Mouse (Mus musculus): Measurements from ENCODE around the gene 6330409D20Rik. TPM values are rescaled to one million over a fixed set of nuclear protein-coding genes. Genes with fewer than 3 reads are reported as not detected.

6330409D20Rik gene
- polyA plus RNA-seq, 1 experiment from 2014 or later, result 0.38 TPM

DNA sequence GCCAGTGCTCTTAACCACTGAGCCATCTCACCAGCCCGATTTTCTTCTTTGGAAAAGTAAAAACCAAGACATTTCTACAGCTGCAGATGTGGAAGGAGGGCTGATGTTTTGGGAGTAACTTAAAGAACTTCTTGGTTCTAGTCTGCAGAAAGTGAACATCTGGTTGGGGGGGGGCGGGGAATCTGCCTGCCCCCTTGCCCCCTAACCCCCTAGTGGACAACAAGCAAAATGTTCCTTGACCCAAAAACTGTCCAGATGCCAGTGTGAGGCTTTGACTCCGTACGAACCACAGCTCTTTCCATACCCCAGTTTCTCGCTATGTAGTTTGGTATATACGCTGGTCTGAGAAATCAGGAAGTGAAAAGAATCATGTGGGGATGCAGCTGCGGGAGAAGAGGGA lies 9.4 kb upstream of the 6330409D20Rik start:
- Histone ChIP-seq H3K4me1 (replicated peaks; ENCODE audit: control insufficient read depth, insufficient read depth, low read length) (peaks cover 5% of the 10 kb centered on the region; the same call in 1 of the 2 replicates), H3K27me3 (replicated peaks; ENCODE audit: control insufficient read depth, insufficient read depth, low read length) (no peaks in the 10 kb centered on the region), H3K27ac (ENCODE audit: low read depth) (no peak overlapping the region), H3K36me3 (ENCODE audit: control insufficient read depth, insufficient read depth, low read length) (peaks cover 68% of the 10 kb centered on the region), H3K4me2 (ENCODE audit: low read length) (no peak overlapping the region), H3K9ac (ENCODE audit: low read length) (no peak overlapping the region), H3K4me3 (ENCODE audit: low read depth, low read length) (no peak overlapping the region), H3K9me3 (ENCODE audit: control insufficient read depth, low read length) (no peaks in the 10 kb centered on the region)
- DNase-seq (ENCODE audit: low spot score) (no peak), ATAC-seq (replicated peaks; ENCODE audit: low FRiP score, low TSS enrichment, low read depth) (no peak)
- 68% methylated on average over 7 of the region's 7 CpGs for WGBS

GRCm38 (mm10) chr2:32749082-32749481 lies 8.3 kb upstream of the 6330409D20Rik start:
- no peaks in the 10 kb centered on the region for H3K27me3 ChIP-seq (replicated peaks; ENCODE audit: control insufficient read depth, insufficient read depth, low read length)
- no peak overlapping the region for H3K27ac ChIP-seq (ENCODE audit: low read depth)
- peaks cover 64% of the 10 kb centered on the region for H3K36me3 ChIP-seq (ENCODE audit: control insufficient read depth, insufficient read depth, low read length)

GRCm38 (mm10) chr2:32744272-32744982 lies 3.6 kb upstream of the 6330409D20Rik start:
- WGBS, result 80% methylated on average over 15 of the region's 15 CpGs
- no peak for DNase-seq (ENCODE audit: low spot score)
- peaks cover 23% of the 10 kb centered on the region for H3K27me3 ChIP-seq (replicated peaks; ENCODE audit: control insufficient read depth, insufficient read depth, low read length)

More at GRCm38 (mm10) chr2:32749082-32749481, 8.3 kb upstream of the 6330409D20Rik start:
- 92% methylated on average over 16 of the region's 16 CpGs for WGBS
- H3K4me2 ChIP-seq (ENCODE audit: low read length), result no peak overlapping the region
- H3K9me3 ChIP-seq (ENCODE audit: control insufficient read depth, low read length), result no peaks in the 10 kb centered on the region
- DNase-seq (ENCODE audit: low spot score) (no peak), ATAC-seq (replicated peaks; ENCODE audit: low FRiP score, low TSS enrichment, low read depth) (no peak)
- no peak overlapping the region for H3K4me3 ChIP-seq (ENCODE audit: low read depth, low read length)
- H3K9ac ChIP-seq (ENCODE audit: low read length), result no peak overlapping the region
- H3K4me1 ChIP-seq (replicated peaks; ENCODE audit: control insufficient read depth, insufficient read depth, low read length), result peaks cover 5% of the 10 kb centered on the region; the same call in 1 of the 2 replicates

DNA sequence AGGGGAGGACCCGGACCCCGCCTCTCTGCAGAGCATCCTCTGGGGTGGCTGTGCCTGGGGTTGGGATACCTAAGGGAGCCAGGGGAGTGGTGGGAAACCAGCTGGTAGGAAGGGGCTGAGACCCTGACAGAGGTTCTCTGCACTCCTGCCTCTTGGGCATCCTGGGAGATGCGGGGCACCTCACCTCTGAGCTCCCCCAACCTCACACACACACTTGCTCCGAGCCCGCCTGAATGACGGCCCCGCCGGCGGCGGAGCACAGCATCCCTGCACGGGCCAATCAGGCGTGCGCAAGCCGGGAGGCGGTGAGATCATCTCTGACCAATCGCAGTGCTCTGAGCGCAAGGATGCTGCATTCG lies 1.3 kb upstream of the 6330409D20Rik start:
- Histone ChIP-seq H3K27ac (ENCODE audit: low read depth) (no peak overlapping the region), H3K9me3 (ENCODE audit: control insufficient read depth, low read length) (no peaks in the 10 kb centered on the region), H3K36me3 (ENCODE audit: control insufficient read depth, insufficient read depth, low read length) (peaks cover 29% of the 10 kb centered on the region), H3K27me3 (replicated peaks; ENCODE audit: control insufficient read depth, insufficient read depth, low read length) (peaks cover 23% of the 10 kb centered on the region), H3K4me3 (ENCODE audit: low read depth, low read length) (peak overlapping the region; percentile 46), H3K4me1 (replicated peaks; ENCODE audit: control insufficient read depth, insufficient read depth, low read length) (peaks cover 13% of the 10 kb centered on the region), H3K4me2 (ENCODE audit: low read length) (peak overlapping the region; percentile 86), H3K9ac (ENCODE audit: low read length) (no peak overlapping the region)
- ATAC-seq (replicated peaks; ENCODE audit: low FRiP score, low TSS enrichment, low read depth), result peak; percentile 74
- WGBS, result 15% methylated on average over 18 of the region's 18 CpGs
- DNase-seq (ENCODE audit: low spot score), result no peak

More at GRCm38 (mm10) chr2:32744272-32744982, 3.6 kb upstream of the 6330409D20Rik start:
- peaks cover 13% of the 10 kb centered on the region for H3K4me1 ChIP-seq (replicated peaks; ENCODE audit: control insufficient read depth, insufficient read depth, low read length)
- H3K9me3 ChIP-seq (ENCODE audit: control insufficient read depth, low read length), result no peaks in the 10 kb centered on the region
- H3K9ac ChIP-seq (ENCODE audit: low read length), result no peak overlapping the region
- H3K4me3 ChIP-seq (ENCODE audit: low read depth, low read length), result no peak overlapping the region
- H3K36me3 ChIP-seq (ENCODE audit: control insufficient read depth, insufficient read depth, low read length), result peaks cover 42% of the 10 kb centered on the region
- H3K4me2 ChIP-seq (ENCODE audit: low read length), result no peak overlapping the region
- ATAC-seq (replicated peaks; ENCODE audit: low FRiP score, low TSS enrichment, low read depth), result no peak
- H3K27ac ChIP-seq (ENCODE audit: low read depth), result no peak overlapping the region

GRCm38 (mm10) chr2:32741273-32742172 lies 707 bp upstream of the 6330409D20Rik start:
- no peak overlapping the region; the same call in 1 of the 2 replicates for H3K27ac ChIP-seq (ENCODE audit: low read depth)
- H3K4me2 ChIP-seq (ENCODE audit: low read length), result peak overlapping the region; percentile 86

GRCm38 (mm10) chr2:32739311-32739710 lies 1.5 kb downstream of the 6330409D20Rik start:
- 68% methylated on average over 4 of the region's 4 CpGs for WGBS
- DNase-seq (ENCODE audit: low spot score), result no peak
- H3K9ac ChIP-seq (ENCODE audit: low read length), result no peak overlapping the region
- H3K27ac ChIP-seq (ENCODE audit: low read depth), result no peak overlapping the region
- H3K9me3 ChIP-seq (ENCODE audit: control insufficient read depth, low read length), result no peaks in the 10 kb centered on the region
- H3K27me3 ChIP-seq (replicated peaks; ENCODE audit: control insufficient read depth, insufficient read depth, low read length), result peaks cover 23% of the 10 kb centered on the region
- ATAC-seq (replicated peaks; ENCODE audit: low FRiP score, low TSS enrichment, low read depth), result no peak
- H3K4me3 ChIP-seq (ENCODE audit: low read depth, low read length), result no peak overlapping the region
- H3K4me1 ChIP-seq (replicated peaks; ENCODE audit: control insufficient read depth, insufficient read depth, low read length), result peaks cover 18% of the 10 kb centered on the region
- H3K36me3 ChIP-seq (ENCODE audit: control insufficient read depth, insufficient read depth, low read length), result peaks cover 4% of the 10 kb centered on the region
- H3K4me2 ChIP-seq (ENCODE audit: low read length), result no peak overlapping the region

More at GRCm38 (mm10) chr2:32741273-32742172, 707 bp upstream of the 6330409D20Rik start:
- peak; percentile 77 for DNase-seq (ENCODE audit: low spot score)
- peak overlapping the region; percentile 38 for H3K9ac ChIP-seq (ENCODE audit: low read length)
- peaks cover 23% of the 10 kb centered on the region for H3K36me3 ChIP-seq (ENCODE audit: control insufficient read depth, insufficient read depth, low read length)
- peaks cover 13% of the 10 kb centered on the region for H3K4me1 ChIP-seq (replicated peaks; ENCODE audit: control insufficient read depth, insufficient read depth, low read length)
- no peaks in the 10 kb centered on the region for H3K9me3 ChIP-seq (ENCODE audit: control insufficient read depth, low read length)
- peak overlapping the region; percentile 46 for H3K4me3 ChIP-seq (ENCODE audit: low read depth, low read length)
- 6% methylated on average over 55 of the region's 58 CpGs for WGBS
- peaks cover 23% of the 10 kb centered on the region for H3K27me3 ChIP-seq (replicated peaks; ENCODE audit: control insufficient read depth, insufficient read depth, low read length)
- peak; percentile 54 for ATAC-seq (replicated peaks; ENCODE audit: low FRiP score, low TSS enrichment, low read depth)

- Histone ChIP-seq H3K36me3 (ENCODE audit: control insufficient read depth, insufficient read depth, low read length) (peaks cover 4% of the 10 kb centered on the region), H3K4me2 (ENCODE audit: low read length) (no peak overlapping the region), H3K4me1 (replicated peaks; ENCODE audit: control insufficient read depth, insufficient read depth, low read length) (peaks cover 25% of the 10 kb centered on the region), H3K27me3 (replicated peaks; ENCODE audit: control insufficient read depth, insufficient read depth, low read length) (peaks cover 14% of the 10 kb centered on the region; the same call in 1 of the 2 replicates), H3K4me3 (ENCODE audit: low read depth, low read length) (no peak overlapping the region), H3K9ac (ENCODE audit: low read length) (no peak overlapping the region), H3K27ac (ENCODE audit: low read depth) (no peak overlapping the region), H3K9me3 (ENCODE audit: control insufficient read depth, low read length) (no peaks in the 10 kb centered on the region)
- 63% methylated on average over 6 of the region's 6 CpGs for WGBS
- ATAC-seq (replicated peaks; ENCODE audit: low FRiP score, low TSS enrichment, low read depth) (no peak), DNase-seq (ENCODE audit: low spot score) (no peak)
Measured at GRCm38 (mm10) chr2:32737008-32737407, 3.8 kb downstream of the 6330409D20Rik start.

DNA sequence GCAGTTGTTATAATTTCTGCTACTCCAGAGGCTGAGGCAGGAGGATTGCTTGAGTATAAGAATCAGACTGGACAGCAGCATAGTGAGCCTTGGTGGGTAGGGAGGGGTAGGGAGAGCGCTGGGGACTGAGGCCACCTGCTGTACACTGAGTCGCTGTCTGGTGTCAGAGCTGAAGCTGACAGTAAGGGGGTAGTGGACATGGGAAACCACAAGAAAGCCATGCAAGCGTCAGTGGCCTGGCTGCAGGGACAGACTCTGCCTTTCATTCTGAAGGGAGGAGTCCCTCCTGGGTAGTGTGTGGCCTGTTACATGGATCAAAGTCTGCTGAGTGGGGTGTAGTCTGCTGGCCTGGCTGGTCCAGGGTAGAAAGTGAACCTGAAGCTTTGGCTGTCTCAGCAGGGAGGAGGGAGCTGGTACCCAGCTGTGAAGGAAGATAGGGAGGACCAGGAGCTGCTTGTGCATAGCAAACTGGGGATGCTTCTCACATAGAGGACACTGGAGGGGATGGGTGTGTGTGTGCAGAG lies 4.4 kb downstream of the 6330409D20Rik start:
- Histone ChIP-seq H3K4me1 (replicated peaks; ENCODE audit: control insufficient read depth, insufficient read depth, low read length) (peaks cover 25% of the 10 kb centered on the region), H3K4me3 (ENCODE audit: low read depth, low read length) (no peak overlapping the region), H3K4me2 (ENCODE audit: low read length) (no peak overlapping the region), H3K27me3 (replicated peaks; ENCODE audit: control insufficient read depth, insufficient read depth, low read length) (peaks cover 8% of the 10 kb centered on the region; the same call in 1 of the 2 replicates), H3K36me3 (ENCODE audit: control insufficient read depth, insufficient read depth, low read length) (peaks cover 4% of the 10 kb centered on the region), H3K9ac (ENCODE audit: low read length) (no peak overlapping the region), H3K27ac (ENCODE audit: low read depth) (no peak overlapping the region), H3K9me3 (ENCODE audit: control insufficient read depth, low read length) (no peaks in the 10 kb centered on the region)
- DNase-seq (ENCODE audit: low spot score) (no peak), ATAC-seq (replicated peaks; ENCODE audit: low FRiP score, low TSS enrichment, low read depth) (no peak)
- 55% methylated on average over 3 of the region's 3 CpGs for WGBS
